Mouse (Mus musculus) limb, embryonic 15.5 days (tissue): ENCODE data around the gene Ehd2. TPM values are rescaled to one million over a fixed set of nuclear protein-coding genes. Genes with fewer than 3 reads are reported as not detected.
A peak's percentile ranks its signal among the peaks of the same experiment; 100 is the strongest.

Experiments used
- ATAC-seq: fragments of 200-750 bp; cut with Nextera tagmentation; 2 replicates; pipeline ENCODE4 v1.8.0; 2017; ENCODE audit warnings: low read depth, moderate TSS enrichment; ENCODE audit not compliant: insufficient number of reproducible peaks, low FRiP score, low TSS enrichment
- H3K27ac ChIP-seq: fragments of 300-500 bp; sonication (generic); 2 replicates; pipeline ENCODE4 v1.5.1; 2015; ENCODE audit warnings: moderate library complexity, mild to moderate bottlenecking, inconsistent platforms
- H3K27me3 ChIP-seq: fragments of 300-500 bp; sonication (generic); 2 replicates; pipeline ENCODE4 v1.6.1; 2015; ENCODE audit warnings: inconsistent platforms
- H3K36me3 ChIP-seq: fragments of 300-500 bp; sonication (generic); 2 replicates; pipeline ENCODE4 v1.6.1; 2015; ENCODE audit warnings: inconsistent platforms
- H3K4me1 ChIP-seq: fragments of 300-500 bp; sonication (generic); 2 replicates; pipeline ENCODE4 v1.6.1; 2015; ENCODE audit warnings: inconsistent platforms
- H3K4me2 ChIP-seq: fragments of 300-500 bp; sonication (generic); 2 replicates; pipeline ENCODE4 v1.6.1; 2015; ENCODE audit warnings: mild to moderate bottlenecking, inconsistent platforms
- H3K4me3 ChIP-seq: fragments of 300-500 bp; sonication (generic); 2 replicates; pipeline ENCODE4 v1.5.1; 2015; ENCODE audit warnings: mild to moderate bottlenecking, inconsistent platforms
- H3K9ac ChIP-seq: fragments of 300-500 bp; sonication (generic); 2 replicates; pipeline ENCODE4 v1.6.1; 2015; ENCODE audit warnings: inconsistent platforms
- H3K9me3 ChIP-seq: fragments of 300-500 bp; sonication (generic); 2 replicates; pipeline ENCODE4 v1.6.1; 2016; ENCODE audit warnings: inconsistent platforms
- WGBS: fragments of 180-500 bp; shearing (Covaris S2); methylation state at CpG from one replicate; pipeline ENCODE4 v1.1.7; 2015; 5-methylcytosine and 5-hydroxymethylcytosine counted together
- polyA plus RNA-seq: library from polyadenylated mRNA; unstranded; fragments of >200 nt; fragmentation: Nextera tagmentation; extraction: Ambion mirVana; gene quantifications from 2 replicates; pipeline ENCODE4 v1.2.1, GENCODE M21; 2015

The Ehd2 gene
- 62.8 and 71.1 TPM in 2 replicates for polyA plus RNA-seq

GRCm38 (mm10) chr7:15967312-15967711, at the start of gene Ehd2:
Gene Ehd2, minus strand, starts transcription at chr7:15967567.
- Histone ChIP-seq H3K4me3 (peak within 1 kb of the TSS; percentile 57), H3K4me2 (peak within 1 kb of the TSS; percentile 52), H3K9ac (peak within 1 kb of the TSS; percentile 55; the same call in 1 of the 2 replicates), H3K9me3 (no peaks in the 10 kb centered on the region), H3K36me3 (peaks cover 22% of the 10 kb centered on the region), H3K27ac (peak within 1 kb of the TSS; percentile 61), H3K4me1 (peaks cover 44% of the 10 kb centered on the region), H3K27me3 (no peaks in the 10 kb centered on the region)
- ATAC-seq: peak; percentile 72
- WGBS: under 1% methylated on average over 19 of the region's 22 CpGs

- ATAC-seq: no peak
- Histone ChIP-seq H3K4me3 (no peak overlapping the region), H3K27me3 (no peaks in the 10 kb centered on the region), H3K9me3 (no peaks in the 10 kb centered on the region), H3K4me2 (no peak overlapping the region), H3K9ac (no peak overlapping the region), H3K36me3 (peaks cover 10% of the 10 kb centered on the region; the same call in 1 of the 2 replicates), H3K4me1 (peaks cover 24% of the 10 kb centered on the region), H3K27ac (no peak overlapping the region)
- 80% methylated on average over 5 of the region's 5 CpGs for WGBS
Measured at GRCm38 (mm10) chr7:16015384-16015783, 48.0 kb upstream of the Ehd2 start.

GRCm38 (mm10) chr7:16014521-16015175, 47.3 kb upstream of the Ehd2 start:
- no peak for ATAC-seq
- Histone ChIP-seq H3K36me3 (peaks cover 10% of the 10 kb centered on the region; the same call in 1 of the 2 replicates), H3K9me3 (no peaks in the 10 kb centered on the region), H3K27ac (peak overlapping the region; percentile 17; the same call in 1 of the 2 replicates), H3K4me2 (no peak overlapping the region), H3K4me1 (peaks cover 24% of the 10 kb centered on the region), H3K4me3 (no peak overlapping the region), H3K27me3 (no peaks in the 10 kb centered on the region), H3K9ac (no peak overlapping the region)
- WGBS: 87% methylated on average over 8 of the region's 8 CpGs

GRCm38 (mm10) chr7:16013722-16014275, 46.4 kb upstream of the Ehd2 start:
- no peaks in the 10 kb centered on the region for H3K27me3 ChIP-seq
- H3K4me1 ChIP-seq: peaks cover 24% of the 10 kb centered on the region
- H3K9ac ChIP-seq: no peak overlapping the region
- WGBS: 27% methylated on average over 5 of the region's 5 CpGs
- no peaks in the 10 kb centered on the region for H3K9me3 ChIP-seq
- no peak overlapping the region for H3K4me2 ChIP-seq
- ATAC-seq: no peak
- H3K36me3 ChIP-seq: peaks cover 10% of the 10 kb centered on the region; the same call in 1 of the 2 replicates
- H3K4me3 ChIP-seq: no peak overlapping the region
- peak overlapping the region; percentile 17; the same call in 1 of the 2 replicates for H3K27ac ChIP-seq

- no peak for ATAC-seq
- H3K9me3 ChIP-seq: no peaks in the 10 kb centered on the region
- H3K4me1 ChIP-seq: peaks cover 24% of the 10 kb centered on the region
- WGBS: 71% methylated on average over 11 of the region's 11 CpGs
- H3K9ac ChIP-seq: no peak overlapping the region
- no peak overlapping the region for H3K27ac ChIP-seq
- H3K36me3 ChIP-seq: peaks cover 11% of the 10 kb centered on the region
- no peak overlapping the region for H3K4me2 ChIP-seq
- no peaks in the 10 kb centered on the region for H3K27me3 ChIP-seq
- no peak overlapping the region for H3K4me3 ChIP-seq
Measured at GRCm38 (mm10) chr7:16012576-16013263, 45.4 kb upstream of the Ehd2 start.

- no peaks in the 10 kb centered on the region for H3K27me3 ChIP-seq
- H3K4me2 ChIP-seq: no peak overlapping the region
- H3K36me3 ChIP-seq: peaks cover 13% of the 10 kb centered on the region
- H3K9ac ChIP-seq: no peak overlapping the region
- H3K4me3 ChIP-seq: no peak overlapping the region
- no peak for ATAC-seq
- no peak overlapping the region for H3K27ac ChIP-seq
- no peaks in the 10 kb centered on the region for H3K9me3 ChIP-seq
- H3K4me1 ChIP-seq: peaks cover 24% of the 10 kb centered on the region
- 85% methylated on average over 7 of the region's 7 CpGs for WGBS
Measured at GRCm38 (mm10) chr7:16011418-16012085, 44.2 kb upstream of the Ehd2 start.

GRCm38 (mm10) chr7:16010649-16011048, 43.3 kb upstream of the Ehd2 start:
- Histone ChIP-seq H3K9ac (no peak overlapping the region), H3K4me2 (no peak overlapping the region), H3K4me1 (peaks cover 24% of the 10 kb centered on the region), H3K9me3 (no peaks in the 10 kb centered on the region), H3K27me3 (no peaks in the 10 kb centered on the region), H3K27ac (no peak overlapping the region), H3K4me3 (no peak overlapping the region), H3K36me3 (peaks cover 13% of the 10 kb centered on the region)
- 81% methylated on average over 5 of the region's 5 CpGs for WGBS
- ATAC-seq: no peak

GRCm38 (mm10) chr7:16009636-16010035, 42.3 kb upstream of the Ehd2 start:
- Histone ChIP-seq H3K9me3 (no peaks in the 10 kb centered on the region), H3K4me2 (no peak overlapping the region), H3K27me3 (no peaks in the 10 kb centered on the region), H3K36me3 (peaks cover 13% of the 10 kb centered on the region), H3K4me1 (peaks cover 20% of the 10 kb centered on the region), H3K9ac (no peak overlapping the region), H3K4me3 (no peak overlapping the region), H3K27ac (no peak overlapping the region)
- 93% methylated on average over 7 of the region's 7 CpGs for WGBS
- no peak for ATAC-seq

- H3K36me3 ChIP-seq: peaks cover 7% of the 10 kb centered on the region
- no peak overlapping the region for H3K9ac ChIP-seq
- 73% methylated on average over 3 of the region's 3 CpGs for WGBS
- no peak overlapping the region for H3K4me3 ChIP-seq
- no peaks in the 10 kb centered on the region for H3K27me3 ChIP-seq
- H3K9me3 ChIP-seq: no peaks in the 10 kb centered on the region
- peak overlapping the region; percentile 68; the same call in 1 of the 2 replicates for H3K27ac ChIP-seq
- peaks cover 16% of the 10 kb centered on the region for H3K4me1 ChIP-seq
- ATAC-seq: 0 out of 2 replicates have a peak, but pooled peaks have one; percentile 26
- no peak overlapping the region for H3K4me2 ChIP-seq
Measured at GRCm38 (mm10) chr7:16005020-16005419, 37.7 kb upstream of the Ehd2 start.

- H3K27ac ChIP-seq: peak overlapping the region; percentile 68; the same call in 1 of the 2 replicates
- H3K4me1 ChIP-seq: peaks cover 16% of the 10 kb centered on the region
- no peaks in the 10 kb centered on the region for H3K27me3 ChIP-seq
- no peak overlapping the region for H3K9ac ChIP-seq
- 71% methylated on average over 12 of the region's 12 CpGs for WGBS
- ATAC-seq: 0 out of 2 replicates have a peak, but pooled peaks have one; percentile 35
- H3K4me3 ChIP-seq: no peak overlapping the region
- H3K9me3 ChIP-seq: no peaks in the 10 kb centered on the region
- peaks cover 12% of the 10 kb centered on the region for H3K36me3 ChIP-seq
- no peak overlapping the region for H3K4me2 ChIP-seq
Measured at GRCm38 (mm10) chr7:16004177-16004856, 37.0 kb upstream of the Ehd2 start.

- ATAC-seq: no peak
- Histone ChIP-seq H3K36me3 (peaks cover 18% of the 10 kb centered on the region), H3K9ac (no peak overlapping the region), H3K4me2 (no peak overlapping the region), H3K4me1 (peaks cover 16% of the 10 kb centered on the region), H3K9me3 (no peaks in the 10 kb centered on the region), H3K4me3 (no peak overlapping the region), H3K27ac (no peak overlapping the region), H3K27me3 (no peaks in the 10 kb centered on the region)
- WGBS: 76% methylated on average over 4 of the region's 4 CpGs
Measured at GRCm38 (mm10) chr7:16003032-16003431, 35.7 kb upstream of the Ehd2 start.
